Mouse (Mus musculus) midbrain, embryonic 13.5 days (tissue): ENCODE results near the gene Adamtsl1. TPM values are rescaled to one million over a fixed set of nuclear protein-coding genes. Genes with fewer than 3 reads are reported as not detected.

ENCODE experiments used
- ATAC-seq: fragments of 200-750 bp; cut with Nextera tagmentation; 2 replicates; pipeline ENCODE4 v1.8.0; 2017; ENCODE audit warnings: mild to moderate bottlenecking, moderate TSS enrichment, moderate library complexity
- H3K27ac ChIP-seq: fragments of 300-500 bp; sonication (generic); 2 replicates; pipeline ENCODE4 v1.5.1; 2015; ENCODE audit warnings: inconsistent platforms, mild to moderate bottlenecking, moderate library complexity
- H3K27me3 ChIP-seq: fragments of 300-500 bp; sonication (generic); 2 replicates; pipeline ENCODE4 v1.6.1; 2015; ENCODE audit warnings: mild to moderate bottlenecking, inconsistent platforms
- H3K36me3 ChIP-seq: fragments of 300-500 bp; sonication (generic); 2 replicates; pipeline ENCODE4 v1.6.1; 2015; ENCODE audit warnings: mild to moderate bottlenecking, inconsistent platforms
- H3K4me1 ChIP-seq: fragments of 300-500 bp; sonication (generic); replicated peaks from 2 replicates; pipeline ENCODE4 v1.6.1; 2015; ENCODE audit warnings: inconsistent platforms
- H3K4me2 ChIP-seq: fragments of 300-500 bp; sonication (generic); replicated peaks from 2 replicates; pipeline ENCODE4 v1.6.1; 2015; ENCODE audit warnings: moderate library complexity, mild to moderate bottlenecking, inconsistent platforms
- H3K4me3 ChIP-seq: fragments of 300-500 bp; sonication (generic); replicated peaks from 2 replicates; pipeline ENCODE4 v1.5.1; 2015; ENCODE audit warnings: mild to moderate bottlenecking, inconsistent platforms
- H3K9ac ChIP-seq: fragments of 300-500 bp; sonication (generic); replicated peaks from 2 replicates; pipeline ENCODE4 v1.6.1; 2015; ENCODE audit warnings: mild to moderate bottlenecking, inconsistent platforms
- H3K9me3 ChIP-seq: fragments of 300-500 bp; sonication (generic); 2 replicates; pipeline ENCODE4 v1.6.1; 2016; ENCODE audit warnings: mild to moderate bottlenecking, inconsistent platforms
- WGBS: fragments of 180-500 bp; shearing (Covaris S2); methylation state at CpG from one replicate; pipeline ENCODE4 v1.1.7; 2015; 5-methylcytosine and 5-hydroxymethylcytosine counted together
- polyA plus RNA-seq: library from polyadenylated mRNA; unstranded; fragments of >200 nt; fragmentation: Nextera tagmentation; extraction: Ambion mirVana; gene quantifications from 2 replicates; pipeline ENCODE4 v1.2.1, GENCODE M21; 2015

Gene Adamtsl1
- polyA plus RNA-seq, 1 experiment from 2014 or later = 5.2 TPM

GRCm38 (mm10) chr4:86077355-86077754 is 563.4 kb downstream of the Adamtsl1 start:
- WGBS = 79% methylated on average over 2 of the region's 2 CpGs
- Histone ChIP-seq H3K4me2 (no peak overlapping the region), H3K9ac (no peak overlapping the region), H3K9me3 (no peaks in the 10 kb centered on the region), H3K36me3 (no peaks in the 10 kb centered on the region), H3K27ac (no peak overlapping the region), H3K27me3 (no peaks in the 10 kb centered on the region), H3K4me1 (no peaks in the 10 kb centered on the region), H3K4me3 (no peak overlapping the region)
- no peak for ATAC-seq

DNA sequence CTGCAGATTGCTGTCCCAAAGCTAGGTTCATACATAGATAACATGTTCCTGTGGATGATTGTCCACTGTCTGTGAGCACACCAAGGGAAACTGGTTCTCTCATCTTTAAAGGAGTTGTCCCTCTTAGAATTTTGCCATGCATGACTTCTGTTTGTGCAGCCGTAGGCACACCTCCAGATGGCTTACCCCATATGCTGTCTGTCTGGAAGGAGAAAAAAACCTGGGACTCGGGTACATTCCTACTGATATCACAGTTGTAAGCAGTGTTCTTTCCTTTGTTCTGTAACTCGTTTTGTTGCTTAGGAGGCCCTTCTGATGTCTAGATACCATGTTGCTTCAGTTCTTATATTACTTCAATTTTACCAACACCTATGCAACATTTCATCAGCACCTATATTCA is 563.9 kb downstream of the Adamtsl1 start:
- no peak overlapping the region for H3K27ac ChIP-seq
- no peak overlapping the region for H3K4me2 ChIP-seq
- H3K9me3 ChIP-seq = no peaks in the 10 kb centered on the region
- H3K27me3 ChIP-seq = no peaks in the 10 kb centered on the region
- H3K4me1 ChIP-seq = no peaks in the 10 kb centered on the region
- H3K36me3 ChIP-seq = no peaks in the 10 kb centered on the region
- H3K9ac ChIP-seq = no peak overlapping the region
- no peak for ATAC-seq
- no peak overlapping the region for H3K4me3 ChIP-seq
- WGBS = 79% methylated on average over 3 of the region's 3 CpGs

- no peaks in the 10 kb centered on the region for H3K27me3 ChIP-seq
- no peak overlapping the region for H3K9ac ChIP-seq
- H3K4me3 ChIP-seq = no peak overlapping the region
- WGBS = 89% methylated on average over 5 of the region's 5 CpGs
- no peak overlapping the region for H3K27ac ChIP-seq
- ATAC-seq = no peak
- no peaks in the 10 kb centered on the region for H3K9me3 ChIP-seq
- H3K36me3 ChIP-seq = no peaks in the 10 kb centered on the region
- H3K4me2 ChIP-seq = no peak overlapping the region
- H3K4me1 ChIP-seq = peaks cover under 1% of the 10 kb centered on the region; the same call in 1 of the 2 replicates
Observed at GRCm38 (mm10) chr4:86087508-86087907, 573.5 kb downstream of the Adamtsl1 start.

GRCm38 (mm10) chr4:86103207-86103606 is 589.2 kb downstream of the Adamtsl1 start:
- Histone ChIP-seq H3K27me3 (no peaks in the 10 kb centered on the region), H3K9me3 (no peaks in the 10 kb centered on the region), H3K4me2 (no peak overlapping the region), H3K4me1 (no peaks in the 10 kb centered on the region), H3K36me3 (no peaks in the 10 kb centered on the region), H3K27ac (no peak overlapping the region), H3K4me3 (no peak overlapping the region), H3K9ac (no peak overlapping the region)
- no peak for ATAC-seq
- WGBS = 56% methylated on average over 1 of the region's 1 CpGs

DNA sequence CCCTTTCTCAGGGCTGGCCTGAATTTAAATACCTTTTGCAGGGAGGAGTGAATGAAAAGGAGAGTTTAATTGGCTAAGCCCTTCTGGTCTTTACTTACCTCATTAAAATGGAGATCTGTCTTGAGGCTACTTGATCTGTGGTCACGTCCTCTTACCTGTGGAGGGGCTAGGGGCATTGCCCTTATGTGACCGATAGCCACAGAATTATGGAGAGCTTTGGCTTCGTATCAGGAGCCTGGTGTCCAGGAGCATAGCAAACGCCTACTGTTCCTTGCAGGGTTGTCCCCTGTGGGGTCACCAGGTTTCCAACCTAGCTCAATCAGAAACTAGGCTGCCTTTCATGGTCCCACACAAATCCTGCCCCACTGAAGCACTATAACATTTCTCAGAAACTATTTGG is 594.4 kb downstream of the Adamtsl1 start:
- H3K36me3 ChIP-seq = no peaks in the 10 kb centered on the region
- H3K9ac ChIP-seq = no peak overlapping the region
- no peaks in the 10 kb centered on the region for H3K9me3 ChIP-seq
- H3K4me3 ChIP-seq = no peak overlapping the region
- WGBS = 87% methylated on average over 4 of the region's 4 CpGs
- no peaks in the 10 kb centered on the region for H3K4me1 ChIP-seq
- ATAC-seq = no peak
- H3K27me3 ChIP-seq = no peaks in the 10 kb centered on the region
- H3K27ac ChIP-seq = no peak overlapping the region
- H3K4me2 ChIP-seq = no peak overlapping the region

DNA sequence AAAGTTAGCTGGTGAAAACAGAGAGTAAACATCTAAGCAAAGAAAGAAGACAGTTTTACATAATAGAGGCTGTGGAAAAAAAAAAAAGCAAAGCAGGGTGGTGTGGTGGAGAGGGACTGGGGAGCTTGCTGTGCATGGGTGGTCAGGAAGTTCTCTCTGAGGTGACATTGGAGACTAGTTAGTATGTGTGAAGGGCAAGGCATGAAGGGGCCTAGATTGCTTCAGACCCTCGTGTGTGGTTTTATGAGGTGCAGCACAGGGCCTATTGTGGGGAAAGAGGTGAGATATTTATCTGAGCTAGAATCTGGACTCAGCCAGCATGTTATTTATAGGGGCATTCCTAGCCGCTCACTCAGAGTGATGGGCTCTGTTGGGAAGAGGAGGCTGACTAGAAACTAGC is 605.1 kb downstream of the Adamtsl1 start:
- Histone ChIP-seq H3K27ac (no peak overlapping the region), H3K27me3 (no peaks in the 10 kb centered on the region), H3K4me3 (no peak overlapping the region), H3K36me3 (no peaks in the 10 kb centered on the region), H3K4me1 (no peaks in the 10 kb centered on the region), H3K4me2 (no peak overlapping the region), H3K9ac (no peak overlapping the region), H3K9me3 (no peaks in the 10 kb centered on the region)
- ATAC-seq = no peak
- 79% methylated on average over 2 of the region's 2 CpGs for WGBS

DNA sequence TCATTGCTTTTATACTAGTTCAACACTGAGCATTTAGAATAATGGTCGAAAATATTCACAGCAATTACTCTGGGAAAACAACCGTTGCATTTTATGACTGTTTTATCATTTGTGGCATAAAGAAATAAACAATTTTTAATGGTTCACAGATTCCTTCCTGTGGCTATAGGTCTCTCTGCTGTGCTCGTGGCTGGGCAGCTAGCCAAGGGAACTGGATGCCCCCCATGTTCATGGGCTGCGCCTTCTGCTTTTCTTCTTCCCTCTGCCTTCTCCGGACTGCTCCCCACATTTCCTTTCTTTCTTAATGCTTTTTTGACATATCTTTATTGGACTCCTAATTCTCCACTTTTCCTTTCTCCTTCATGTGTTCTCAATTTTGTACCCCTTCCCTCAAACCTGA is 608.5 kb downstream of the Adamtsl1 start:
- WGBS = 81% methylated on average over 5 of the region's 5 CpGs
- H3K4me1 ChIP-seq = no peaks in the 10 kb centered on the region
- no peaks in the 10 kb centered on the region for H3K36me3 ChIP-seq
- H3K9ac ChIP-seq = no peak overlapping the region
- ATAC-seq = no peak
- H3K27me3 ChIP-seq = no peaks in the 10 kb centered on the region
- no peak overlapping the region for H3K4me2 ChIP-seq
- no peak overlapping the region for H3K27ac ChIP-seq
- no peak overlapping the region for H3K4me3 ChIP-seq
- H3K9me3 ChIP-seq = no peaks in the 10 kb centered on the region

DNA sequence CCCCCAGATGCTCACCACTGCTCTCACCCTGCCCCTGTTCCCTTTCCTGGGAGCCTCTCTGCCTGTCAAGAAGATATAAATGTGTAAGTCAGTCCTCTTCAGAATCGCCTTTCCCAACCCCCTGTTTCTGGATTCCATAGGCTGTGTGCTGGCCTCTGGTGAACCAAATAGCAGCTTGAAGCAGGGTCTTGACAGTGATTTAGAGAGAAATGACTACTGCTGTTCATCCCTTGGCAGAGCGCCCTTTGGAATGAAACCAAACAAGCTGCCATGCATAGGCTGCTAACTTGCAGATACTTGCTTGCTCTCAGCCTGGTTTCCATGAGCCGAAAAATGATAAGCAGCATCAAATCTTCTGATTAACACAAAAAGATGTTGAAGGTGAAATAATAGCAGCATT is 610.4 kb downstream of the Adamtsl1 start:
- ATAC-seq = no peak
- WGBS = 61% methylated on average over 3 of the region's 3 CpGs
- no peak overlapping the region for H3K4me2 ChIP-seq
- H3K27me3 ChIP-seq = no peaks in the 10 kb centered on the region
- no peak overlapping the region for H3K9ac ChIP-seq
- no peaks in the 10 kb centered on the region for H3K9me3 ChIP-seq
- H3K4me3 ChIP-seq = no peak overlapping the region
- H3K36me3 ChIP-seq = no peaks in the 10 kb centered on the region
- H3K4me1 ChIP-seq = no peaks in the 10 kb centered on the region
- no peak overlapping the region for H3K27ac ChIP-seq

DNA sequence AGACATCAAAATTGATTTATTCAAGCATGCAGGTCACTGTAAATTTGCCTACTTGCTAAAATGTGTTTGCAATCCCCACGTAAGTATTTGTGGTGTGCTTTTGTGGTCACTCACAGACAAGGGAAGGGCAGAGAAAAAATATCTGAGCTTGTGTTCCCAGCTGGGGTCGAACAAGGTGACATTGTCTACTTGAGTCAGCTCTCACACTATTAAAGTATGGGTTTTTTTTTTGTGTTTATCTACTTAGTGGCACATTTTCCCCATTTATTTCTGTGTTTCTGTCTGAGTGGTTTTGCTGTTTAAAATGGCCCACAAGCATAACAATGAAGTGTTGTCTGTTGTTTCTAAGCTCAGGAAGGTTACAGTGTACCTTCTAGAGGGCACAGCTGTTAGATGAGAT is 612.7 kb downstream of the Adamtsl1 start:
- no peaks in the 10 kb centered on the region for H3K4me1 ChIP-seq
- no peaks in the 10 kb centered on the region for H3K9me3 ChIP-seq
- no peaks in the 10 kb centered on the region for H3K36me3 ChIP-seq
- H3K27ac ChIP-seq = no peak overlapping the region
- ATAC-seq = no peak
- H3K4me3 ChIP-seq = no peak overlapping the region
- H3K9ac ChIP-seq = no peak overlapping the region
- 86% methylated on average over 2 of the region's 2 CpGs for WGBS
- no peaks in the 10 kb centered on the region for H3K27me3 ChIP-seq
- no peak overlapping the region for H3K4me2 ChIP-seq

DNA sequence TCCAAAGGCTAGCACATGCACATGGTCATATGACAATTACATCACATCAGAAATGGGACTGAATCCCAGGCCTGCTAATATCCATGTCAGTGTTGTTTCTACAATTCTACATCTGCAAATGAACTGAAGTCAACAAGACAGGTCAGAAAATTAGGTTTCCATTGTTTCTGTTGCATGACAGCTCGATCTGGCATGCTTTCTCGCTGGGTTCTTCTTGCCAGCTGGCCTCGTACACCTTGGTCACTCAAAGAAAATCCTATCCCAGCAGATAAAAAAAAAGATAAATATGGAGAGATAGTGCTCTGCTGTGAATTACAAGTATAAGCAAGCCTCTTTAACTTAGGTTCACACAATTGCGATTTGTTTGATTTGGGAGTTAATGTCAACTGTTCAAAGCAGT is 644.6 kb downstream of the Adamtsl1 start:
- no peak overlapping the region for H3K9ac ChIP-seq
- no peaks in the 10 kb centered on the region for H3K9me3 ChIP-seq
- no peaks in the 10 kb centered on the region for H3K36me3 ChIP-seq
- no peak overlapping the region for H3K4me2 ChIP-seq
- H3K4me3 ChIP-seq = no peak overlapping the region
- no peak overlapping the region for H3K27ac ChIP-seq
- no peaks in the 10 kb centered on the region for H3K27me3 ChIP-seq
- no peaks in the 10 kb centered on the region for H3K4me1 ChIP-seq
- WGBS = 90% methylated on average over 4 of the region's 4 CpGs
- no peak for ATAC-seq

GRCm38 (mm10) chr4:86159362-86159761 is 645.4 kb downstream of the Adamtsl1 start:
- no peak overlapping the region for H3K27ac ChIP-seq
- H3K27me3 ChIP-seq = no peaks in the 10 kb centered on the region
- no peak for ATAC-seq
- 78% methylated on average over 1 of the region's 1 CpGs for WGBS
- no peak overlapping the region for H3K9ac ChIP-seq
- H3K4me3 ChIP-seq = no peak overlapping the region
- H3K9me3 ChIP-seq = no peaks in the 10 kb centered on the region
- no peaks in the 10 kb centered on the region for H3K4me1 ChIP-seq
- no peaks in the 10 kb centered on the region for H3K36me3 ChIP-seq
- H3K4me2 ChIP-seq = no peak overlapping the region

GRCm38 (mm10) chr4:86170763-86171162 is 656.8 kb downstream of the Adamtsl1 start:
- H3K4me2 ChIP-seq = no peak overlapping the region
- 62% methylated on average over 10 of the region's 10 CpGs for WGBS
- 0 out of 2 replicates have a peak, but pooled peaks have one; percentile 45 for ATAC-seq

GRCm38 (mm10) chr4:86171461-86171860 is 657.5 kb downstream of the Adamtsl1 start:
- no peaks in the 10 kb centered on the region for H3K36me3 ChIP-seq
- no peaks in the 10 kb centered on the region for H3K9me3 ChIP-seq
- H3K4me3 ChIP-seq = no peak overlapping the region
- H3K4me1 ChIP-seq = no peaks in the 10 kb centered on the region
- H3K9ac ChIP-seq = no peak overlapping the region
- no peaks in the 10 kb centered on the region for H3K27me3 ChIP-seq
- ATAC-seq = no peak
- H3K27ac ChIP-seq = no peak overlapping the region
- H3K4me2 ChIP-seq = no peak overlapping the region
- WGBS = 83% methylated on average over 5 of the region's 5 CpGs

More at GRCm38 (mm10) chr4:86170763-86171162, 656.8 kb downstream of the Adamtsl1 start:
- Histone ChIP-seq H3K9ac (no peak overlapping the region), H3K9me3 (no peaks in the 10 kb centered on the region), H3K4me1 (no peaks in the 10 kb centered on the region), H3K4me3 (no peak overlapping the region), H3K27ac (no peak overlapping the region), H3K27me3 (no peaks in the 10 kb centered on the region), H3K36me3 (no peaks in the 10 kb centered on the region)
